Mouse (Mus musculus): Measurements from ENCODE around the gene St6gal1.

The St6gal1 gene

GRCm38 (mm10) chr16:23275661-23276060, 51.1 kb downstream of the St6gal1 start:
- DNase-seq = no peak

- DNase-seq = no peak
These were observed 55.6 kb downstream of the St6gal1 start for GRCm38 (mm10) chr16:23279879-23280741.

- no peak for DNase-seq
These were observed 56.2 kb downstream of the St6gal1 start for GRCm38 (mm10) chr16:23280742-23281090.

- DNase-seq = no peak
These were observed 57.7 kb downstream of the St6gal1 start for GRCm38 (mm10) chr16:23282241-23282640.

- no peak for DNase-seq
These were observed 58.4 kb downstream of the St6gal1 start for GRCm38 (mm10) chr16:23282941-23283340.

GRCm38 (mm10) chr16:23283677-23284076, 59.1 kb downstream of the St6gal1 start:
- DNase-seq = no peak

GRCm38 (mm10) chr16:23284470-23285394, 60.2 kb downstream of the St6gal1 start:
- no peak for DNase-seq

- DNase-seq = no peak
These were observed 62.0 kb downstream of the St6gal1 start for GRCm38 (mm10) chr16:23286380-23287097.

GRCm38 (mm10) chr16:23287312-23288040, 62.9 kb downstream of the St6gal1 start:
- no peak for DNase-seq

- no peak for DNase-seq
These were observed 63.6 kb downstream of the St6gal1 start for GRCm38 (mm10) chr16:23288103-23288502.

- no peak for DNase-seq
These were observed 64.9 kb downstream of the St6gal1 start for GRCm38 (mm10) chr16:23289424-23289823.

GRCm38 (mm10) chr16:23290171-23290570, 65.6 kb downstream of the St6gal1 start:
- no peak for DNase-seq

- no peak for DNase-seq
These were observed 67.0 kb downstream of the St6gal1 start for GRCm38 (mm10) chr16:23291521-23291920.

GRCm38 (mm10) chr16:23294236-23294635, 69.7 kb downstream of the St6gal1 start:
- DNase-seq = no peak

- no peak for DNase-seq
These were observed 70.2 kb downstream of the St6gal1 start for GRCm38 (mm10) chr16:23294747-23295146.

GRCm38 (mm10) chr16:23295720-23296119, 71.2 kb downstream of the St6gal1 start:
- DNase-seq = no peak

- no peak for DNase-seq
These were observed 72.2 kb downstream of the St6gal1 start for GRCm38 (mm10) chr16:23296721-23297120.

GRCm38 (mm10) chr16:23298441-23298840, 73.9 kb downstream of the St6gal1 start:
- DNase-seq = no peak

- no peak for DNase-seq
These were observed 74.4 kb downstream of the St6gal1 start for GRCm38 (mm10) chr16:23298911-23299310.

GRCm38 (mm10) chr16:23299904-23300740, 75.6 kb downstream of the St6gal1 start:
- no peak for DNase-seq

- no peak for DNase-seq
These were observed 77.2 kb downstream of the St6gal1 start for GRCm38 (mm10) chr16:23301762-23302161.

All from cerebellum, adult 9-11 months (tissue).